Mouse (Mus musculus) G1E-ER4 (cell line): ENCODE measurements around the gene Tnks1bp1. TPM values are rescaled to one million over a fixed set of nuclear protein-coding genes. Genes with fewer than 3 reads are reported as not detected.

Source experiments
- GATA1 ChIP-seq: IDR thresholded peaks from one replicate; pipeline ENCODE4 v1.8.0; 2012; ENCODE audit warnings: low read length, inconsistent platforms
- polyA plus RNA-seq: library from polyadenylated mRNA; stranded (reverse); fragments of >175 nt; gene quantifications from 2 replicates; pipeline ENCODE4 v1.2.3, GENCODE M21; 2012

Tnks1bp1 gene
- polyA plus RNA-seq, 1 experiment, result 2.5 TPM

GRCm38 (mm10) chr2:85033121-85033520, 14.7 kb upstream of the Tnks1bp1 start:
- TF ChIP-seq GATA1, result no peak

GRCm38 (mm10) chr2:85034169-85034568, 13.7 kb upstream of the Tnks1bp1 start:
- no peak for TF ChIP-seq GATA1

DNA sequence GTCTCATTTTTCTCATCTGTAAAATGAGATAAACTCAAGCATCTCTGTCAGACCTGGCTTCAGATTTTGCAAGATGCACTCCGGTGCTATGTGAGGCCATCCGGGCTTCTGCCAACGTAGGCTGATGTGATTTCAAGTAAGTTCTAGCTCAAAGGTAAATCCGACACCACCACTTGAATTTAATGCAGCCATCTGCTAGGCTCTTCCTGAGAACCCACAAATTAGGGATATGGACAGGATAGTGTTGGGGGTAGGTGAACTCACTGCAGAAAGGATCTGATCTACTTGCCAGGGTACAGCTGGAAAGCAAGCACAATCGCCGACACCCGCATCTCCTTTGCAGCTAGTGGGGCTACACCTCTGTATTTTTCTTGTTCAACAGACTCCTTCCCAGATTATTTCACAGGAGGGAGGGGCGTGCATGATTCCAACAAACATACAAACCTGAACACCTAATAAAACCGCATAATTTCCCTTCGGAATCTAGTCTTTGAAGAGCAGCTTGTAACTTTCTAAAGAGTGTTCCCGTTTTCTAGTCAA, 11.2 kb upstream of the Tnks1bp1 start:
- no peak for TF ChIP-seq GATA1

- no peak for TF ChIP-seq GATA1
Measured at GRCm38 (mm10) chr2:85037047-85038026, 10.5 kb upstream of the Tnks1bp1 start, which contains the start of the genes Ssrp1 and P2rx3. Gene Ssrp1 (plus strand): TSS chr2:85037234. Gene P2rx3 (minus strand): TSS chr2:85037462.

DNA sequence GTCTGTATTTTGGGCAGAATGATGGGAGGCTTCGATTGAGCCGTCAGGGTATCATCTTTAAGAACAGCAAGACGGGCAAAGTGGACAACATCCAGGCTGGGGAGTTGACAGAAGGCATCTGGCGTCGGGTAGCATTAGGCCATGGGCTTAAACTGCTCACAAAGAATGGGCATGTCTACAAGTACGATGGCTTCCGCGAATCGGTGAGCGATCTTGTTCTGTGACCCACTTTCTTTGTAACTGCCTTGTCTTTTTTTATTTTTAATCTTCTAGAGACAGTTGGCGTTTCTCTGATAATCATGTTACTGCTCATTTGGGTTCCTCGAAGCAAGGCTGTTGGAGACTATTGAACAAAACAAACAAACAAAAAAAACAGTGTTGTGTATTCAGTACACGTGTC, 9.5 kb upstream of the Tnks1bp1 start:
- no peak for TF ChIP-seq GATA1

DNA sequence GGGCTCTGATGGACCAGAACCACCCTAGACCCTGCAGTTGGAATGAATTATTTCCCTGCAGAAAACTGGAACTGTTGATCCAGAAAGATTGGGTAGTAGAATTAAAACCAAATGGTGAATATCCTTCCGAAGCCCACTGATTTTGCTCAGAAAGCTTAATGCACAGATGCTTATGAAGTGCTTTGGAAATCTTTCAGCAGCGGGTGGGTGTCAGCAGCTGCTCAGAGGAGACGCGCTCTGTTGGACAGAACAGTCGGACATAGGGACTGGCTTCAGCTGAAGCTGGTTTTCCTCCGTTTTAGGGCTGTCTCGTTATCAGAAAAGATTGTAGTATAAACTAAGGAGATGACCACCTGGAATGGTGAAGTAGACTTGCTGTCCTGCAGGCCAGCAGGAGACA, 4.2 kb upstream of the Tnks1bp1 start:
- TF ChIP-seq GATA1, result no peak

GRCm38 (mm10) chr2:85046222-85046621, 1.6 kb upstream of the Tnks1bp1 start:
- TF ChIP-seq GATA1, result no peak

GRCm38 (mm10) chr2:85047081-85047480, 741 bp upstream of the Tnks1bp1 start:
- TF ChIP-seq GATA1, result no peak

GRCm38 (mm10) chr2:85048168-85048751, 438 bp downstream of the Tnks1bp1 start:
- no peak for TF ChIP-seq GATA1

GRCm38 (mm10) chr2:85049277-85049676, 1.5 kb downstream of the Tnks1bp1 start:
- TF ChIP-seq GATA1, result no peak

GRCm38 (mm10) chr2:85050001-85050634, 2.3 kb downstream of the Tnks1bp1 start:
- no peak for TF ChIP-seq GATA1

DNA sequence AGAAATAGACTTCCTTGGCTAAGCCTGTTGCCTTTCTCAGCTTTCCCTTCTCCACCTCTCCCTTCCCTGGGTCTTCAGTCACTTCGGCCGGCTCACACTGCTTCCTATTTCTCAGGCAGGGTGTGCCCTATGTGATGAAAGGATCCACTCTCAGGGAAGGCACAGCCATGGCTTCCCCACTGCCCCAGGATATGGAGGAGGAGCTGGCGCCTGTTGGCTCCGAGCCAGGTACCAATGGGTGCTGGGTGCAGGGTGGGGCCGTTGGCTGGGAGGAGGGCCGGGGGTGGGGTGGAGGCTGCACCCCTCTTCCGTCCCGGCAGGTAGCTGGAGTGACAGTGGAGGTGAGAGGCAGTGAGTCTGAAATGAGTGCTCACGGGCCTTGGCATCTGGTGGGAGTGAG, 2.9 kb downstream of the Tnks1bp1 start:
- no peak for TF ChIP-seq GATA1

- no peak for TF ChIP-seq GATA1
Measured at GRCm38 (mm10) chr2:85053192-85053816, 5.5 kb downstream of the Tnks1bp1 start.

- no peak for TF ChIP-seq GATA1
Measured at GRCm38 (mm10) chr2:85056711-85057110, 8.9 kb downstream of the Tnks1bp1 start.

GRCm38 (mm10) chr2:85059677-85060076, 11.9 kb downstream of the Tnks1bp1 start:
- TF ChIP-seq GATA1, result no peak
